Mouse (Mus musculus): ENCODE measurements around the gene Ypel5.

Gene Ypel5

GRCm38 (mm10) chr17:72836158-72837115 is at the start of gene Ypel5:
TSS of gene Ypel5 (plus strand) at chr17:72836453.
- in situ Hi-C loops (cut with MseI, MboI) = no loop called here

DNA sequence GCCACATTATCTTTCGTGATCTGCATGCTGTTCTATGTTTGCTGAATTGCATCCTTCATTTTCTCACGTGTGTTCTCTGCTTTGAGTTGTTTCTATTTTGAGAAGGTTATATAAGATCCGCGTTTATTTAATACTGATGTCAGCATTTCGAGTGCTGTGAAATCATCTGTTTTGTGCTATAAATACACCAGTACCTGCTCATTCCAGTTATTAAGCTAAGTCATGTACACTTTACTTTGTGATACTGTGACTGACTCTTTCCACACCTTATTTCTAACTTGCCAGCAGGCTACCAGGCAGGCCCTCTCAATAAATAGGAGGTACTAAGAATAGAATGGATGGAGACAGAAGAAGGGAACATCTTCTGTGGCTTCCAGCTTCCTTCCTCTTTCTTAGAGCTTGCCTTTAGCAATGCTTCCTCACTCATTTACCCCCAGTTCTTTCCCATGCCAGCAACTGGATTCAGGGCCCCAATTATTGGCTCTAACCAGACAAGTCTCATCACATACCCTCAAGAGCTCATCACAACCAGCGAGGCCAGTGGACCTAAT is 48.3 kb upstream of the Ypel5 start:
- in situ Hi-C loops (cut with MseI, MboI) = loop anchor here in 1 of 2 experiments (5.0 kb wide), 1 partner anchor 186 kb away; the partner anchor contains the start of gene Alk

GRCm38 (mm10) chr17:72793278-72793677 is 43.0 kb upstream of the Ypel5 start:
- in situ Hi-C loops (cut with MseI, MboI) = no loop called here

DNA sequence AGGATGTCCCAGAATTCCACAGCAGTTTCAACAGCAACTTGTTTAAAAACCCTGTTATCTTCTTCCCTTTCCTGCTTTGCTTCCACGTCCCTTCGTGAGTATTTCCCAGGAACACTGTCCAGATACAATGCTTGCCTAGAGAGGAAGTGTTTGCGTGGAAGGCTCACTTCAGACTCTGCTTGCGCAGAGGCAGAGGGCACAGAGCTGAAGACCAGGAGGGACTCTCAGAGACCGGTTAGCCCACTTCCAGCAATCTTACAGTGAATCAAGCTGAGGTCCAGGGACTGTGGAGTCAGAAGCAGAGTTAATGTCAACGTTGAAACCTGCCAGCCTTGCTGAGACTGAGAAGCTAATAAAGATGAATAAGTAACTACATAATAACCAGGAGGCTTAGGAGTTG is 41.6 kb upstream of the Ypel5 start:
- in situ Hi-C loops (cut with MseI, MboI) = no loop called here

DNA sequence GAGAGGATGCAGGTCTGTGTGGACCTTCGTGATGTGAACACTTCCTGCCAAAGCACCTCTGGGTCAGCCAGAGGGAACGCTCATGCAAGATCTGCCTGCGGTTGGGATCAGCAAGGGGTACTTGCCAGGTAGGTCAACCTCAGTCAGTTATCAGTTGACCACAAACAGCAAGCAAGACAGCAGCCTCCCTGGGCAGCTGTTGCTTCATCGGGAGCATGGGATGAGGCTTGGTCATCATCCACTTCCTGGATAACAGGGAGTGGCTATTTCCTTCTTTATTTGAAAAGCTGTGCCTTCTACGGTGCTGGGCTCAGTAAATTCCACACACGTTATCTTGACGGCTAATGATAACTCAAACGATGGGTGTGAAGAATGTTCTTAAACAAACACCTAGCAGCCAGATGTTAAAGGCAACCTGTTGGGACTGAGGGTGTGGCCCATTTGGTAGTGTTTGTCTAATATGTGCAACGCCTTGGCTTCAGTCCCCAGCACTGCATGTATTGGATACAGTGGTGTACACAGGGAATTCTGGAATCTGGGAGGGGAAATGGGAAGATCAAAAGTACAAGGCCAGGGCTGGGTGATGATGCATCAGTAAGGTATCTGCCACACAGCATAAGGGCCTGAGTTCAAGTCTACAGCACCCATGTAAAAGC is 40.7 kb upstream of the Ypel5 start:
- in situ Hi-C loops (cut with MseI, MboI) = no loop called here

DNA sequence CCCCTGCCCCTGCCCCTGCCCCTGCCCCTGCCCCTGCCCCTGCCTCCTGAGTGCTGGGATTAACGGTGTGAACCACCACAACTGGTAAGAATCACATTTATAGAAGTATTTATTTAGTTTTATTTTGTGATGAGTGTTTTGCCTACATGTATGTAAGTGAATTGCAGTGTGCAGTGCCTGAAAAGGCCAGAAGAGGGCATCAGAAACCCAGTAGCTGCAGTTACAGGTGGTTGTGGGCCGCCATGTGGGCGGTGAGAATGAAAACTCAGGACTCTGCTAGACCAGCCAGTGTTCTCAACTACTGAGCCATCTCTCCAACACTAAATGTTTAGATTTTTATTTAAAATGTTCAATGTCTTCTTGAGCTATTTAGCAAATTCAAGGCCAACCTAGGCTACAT is 39.7 kb upstream of the Ypel5 start:
- in situ Hi-C loops (cut with MseI, MboI) = no loop called here

DNA sequence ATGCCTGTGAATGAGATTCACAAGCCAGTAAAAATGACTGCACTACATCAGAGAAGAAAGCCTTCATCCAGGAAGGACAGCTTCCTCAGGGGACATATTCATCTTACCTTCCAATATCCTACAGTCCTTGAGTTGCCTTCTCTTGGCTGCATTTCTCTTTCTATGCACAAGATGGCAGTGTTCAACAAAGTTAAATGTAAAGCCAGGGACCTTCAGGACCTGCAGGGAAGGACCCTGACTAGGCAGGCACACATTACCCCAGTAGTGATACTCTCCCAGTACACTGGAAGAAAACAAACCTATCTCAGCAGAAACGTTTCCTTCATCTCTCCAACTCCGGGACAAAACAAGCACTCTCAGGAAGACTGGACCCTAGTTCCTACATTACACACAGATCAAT is 38.4 kb upstream of the Ypel5 start:
- in situ Hi-C loops (cut with MseI, MboI) = no loop called here

DNA sequence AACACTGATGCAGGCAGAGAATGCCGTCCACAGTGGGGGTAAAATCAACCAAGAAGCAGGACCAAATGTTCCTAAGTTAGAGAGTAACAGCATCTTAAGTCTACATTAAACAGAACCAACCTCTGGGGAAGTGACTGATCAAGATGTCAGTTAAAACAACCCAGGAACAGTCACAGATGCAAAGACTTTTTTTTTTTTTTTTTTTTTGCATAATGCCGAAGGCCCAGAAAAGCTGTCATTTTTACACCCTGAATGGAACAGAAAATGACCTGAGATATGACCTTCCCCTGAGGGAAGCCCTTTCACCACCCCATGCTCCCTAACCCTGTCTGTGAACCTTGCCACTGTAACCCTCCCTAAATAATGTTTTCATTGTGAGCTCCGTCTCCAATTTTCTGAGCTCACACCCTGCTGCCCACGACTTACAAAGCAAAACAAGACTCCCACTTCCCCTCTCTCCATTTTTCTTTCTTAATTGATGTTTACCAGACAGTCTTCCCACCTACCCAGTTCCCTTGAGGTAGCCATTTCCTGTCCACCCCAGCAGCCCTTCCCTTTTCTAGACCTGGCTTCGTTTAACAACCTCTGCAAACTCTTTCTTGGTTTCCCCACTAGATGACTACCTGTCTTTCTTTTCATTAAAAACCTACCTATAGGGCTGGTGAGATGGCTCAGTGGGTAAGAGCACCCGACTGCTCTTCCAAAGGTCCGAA is 26.2 kb upstream of the Ypel5 start:
- in situ Hi-C loops (cut with MseI, MboI) = no loop called here

DNA sequence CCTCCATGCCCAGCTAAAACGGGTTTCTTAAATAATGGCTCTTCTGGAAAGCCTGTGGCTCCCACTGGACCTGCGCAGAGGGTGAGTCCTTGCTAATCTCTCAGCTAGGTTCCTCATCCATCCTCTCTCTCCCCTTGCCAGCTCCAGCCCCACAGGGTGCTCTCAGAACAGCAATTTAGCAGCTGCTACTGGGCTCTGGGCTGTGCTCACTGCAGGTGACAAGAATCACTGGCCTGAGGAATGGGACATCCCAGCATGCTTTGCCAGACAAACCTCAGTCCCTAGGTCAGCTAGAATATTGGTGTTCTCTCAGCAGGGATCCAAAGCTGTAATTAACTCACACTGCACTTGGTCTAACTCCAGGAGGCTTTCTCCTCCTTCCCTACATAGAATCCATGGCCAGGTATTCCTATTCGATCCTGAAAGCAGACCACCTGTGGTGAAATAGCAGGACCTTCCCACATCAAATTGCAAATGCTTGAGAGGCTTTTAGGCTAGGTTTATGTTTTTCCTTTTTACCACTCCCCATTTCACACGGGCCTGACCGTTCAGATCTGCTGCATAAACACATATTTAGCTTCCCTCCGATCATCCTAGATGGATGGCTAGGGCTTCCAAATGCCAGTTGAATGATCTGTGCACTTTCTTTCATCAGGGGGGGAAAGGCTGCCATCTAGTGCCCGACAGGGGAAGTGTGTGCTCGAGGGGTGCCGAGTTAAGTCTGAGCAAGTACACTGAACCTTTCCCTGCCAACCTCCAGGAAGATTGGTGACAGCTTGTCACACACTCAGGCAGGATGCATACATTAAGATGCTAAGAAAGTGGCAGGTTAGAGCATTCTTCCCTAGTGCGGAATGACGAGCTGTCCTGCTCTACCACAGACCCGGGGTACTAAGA is 22.6 kb upstream of the Ypel5 start:
- in situ Hi-C loops (cut with MseI, MboI) = no loop called here

GRCm38 (mm10) chr17:72817574-72817973 is 18.7 kb upstream of the Ypel5 start:
- in situ Hi-C loops (cut with MseI, MboI) = no loop called here

DNA sequence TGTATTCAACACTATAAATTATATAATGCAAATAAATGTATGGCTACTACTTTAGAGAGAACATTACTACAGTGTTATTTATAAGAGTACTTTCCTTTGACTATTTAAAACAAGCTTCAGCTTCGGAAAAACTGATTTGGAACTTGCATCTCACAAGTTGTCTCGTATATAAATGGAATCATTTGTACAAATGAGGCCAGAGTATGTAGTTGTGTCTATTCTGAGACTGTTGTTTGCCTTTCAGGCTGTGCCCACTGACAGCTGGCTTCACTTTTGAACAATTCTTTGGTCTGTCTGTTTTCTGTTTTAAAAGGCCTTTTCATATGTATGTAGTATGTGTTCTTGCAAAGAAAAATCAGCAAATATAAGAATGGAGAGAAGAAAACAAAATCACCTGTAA is 16.5 kb upstream of the Ypel5 start:
- in situ Hi-C loops (cut with MseI, MboI) = no loop called here

- in situ Hi-C loops (cut with MseI, MboI) = no loop called here
Observed at GRCm38 (mm10) chr17:72820425-72820824, 15.8 kb upstream of the Ypel5 start.

DNA sequence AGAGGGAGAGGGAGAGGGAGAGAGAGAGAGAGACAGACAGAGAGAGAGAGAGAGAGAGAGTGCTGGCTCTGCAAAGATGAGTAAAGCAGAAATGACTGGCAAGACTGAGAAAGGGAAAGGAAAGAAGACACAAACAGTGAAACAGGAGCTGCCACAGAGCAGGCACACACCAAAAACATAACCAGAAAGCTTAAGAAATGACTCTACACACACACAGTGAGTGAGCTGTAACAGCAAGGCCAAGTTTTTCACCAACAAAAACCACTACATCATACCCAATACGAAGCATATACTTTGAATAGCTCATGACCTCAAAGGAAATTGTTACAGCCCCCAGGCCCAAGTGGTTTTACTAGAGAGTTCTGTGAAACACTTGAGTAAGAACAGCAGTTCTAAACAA is 14.3 kb upstream of the Ypel5 start:
- in situ Hi-C loops (cut with MseI, MboI) = no loop called here

- in situ Hi-C loops (cut with MseI, MboI) = no loop called here
Observed at GRCm38 (mm10) chr17:72826916-72827534, 9.2 kb upstream of the Ypel5 start.

- in situ Hi-C loops (cut with MseI, MboI) = no loop called here
Observed at GRCm38 (mm10) chr17:72828027-72828678, 8.1 kb upstream of the Ypel5 start.

- in situ Hi-C loops (cut with MseI, MboI) = no loop called here
Observed at GRCm38 (mm10) chr17:72828687-72829086, 7.6 kb upstream of the Ypel5 start.

GRCm38 (mm10) chr17:72837140-72837712 is 973 bp downstream of the Ypel5 start:
- in situ Hi-C loops (cut with MseI, MboI) = no loop called here

GRCm38 (mm10) chr17:72837824-72838474 is 1.7 kb downstream of the Ypel5 start:
- in situ Hi-C loops (cut with MseI, MboI) = no loop called here

- in situ Hi-C loops (cut with MseI, MboI) = no loop called here
Observed at GRCm38 (mm10) chr17:72839000-72839399, 2.7 kb downstream of the Ypel5 start.
